17 mouse cellular contexts compared by ENCODE assay signal in genomic region chr6:84381571-84381970, GRCm38 (mm10).
"Had no signal": no experiment of that assay in that cellular context is flagged by ENCODE, and none has a peak within 500 bp of the region (broad histone marks: within the 10 kb centered on the region; RNA-seq: fewer than 3 reads in every experiment).

No protein-coding gene starts in this region.

- DNase-seq: cerebellum, adult 8-10 months; cerebellum, adult 9-10 months; cerebellum, adult 9-11 months; cerebellum, postnatal 10 days; cerebellum, postnatal 14 days; cerebellum, postnatal 25 days; cerebellum, postnatal 36 days; embryo, embryonic 11 days; forebrain, postnatal 0 days; gastrocnemius, adult 2 months; gastrocnemius, postnatal 10 days; gastrocnemius, postnatal 14 days; gastrocnemius, postnatal 25 days; gastrocnemius, postnatal 36 days; heart, adult 11 months; heart, adult 18-20 months; heart, adult 2 months had no signal
